Comparison of ENCODE assay signal across 11 mouse cellular contexts in the genomic region with DNA sequence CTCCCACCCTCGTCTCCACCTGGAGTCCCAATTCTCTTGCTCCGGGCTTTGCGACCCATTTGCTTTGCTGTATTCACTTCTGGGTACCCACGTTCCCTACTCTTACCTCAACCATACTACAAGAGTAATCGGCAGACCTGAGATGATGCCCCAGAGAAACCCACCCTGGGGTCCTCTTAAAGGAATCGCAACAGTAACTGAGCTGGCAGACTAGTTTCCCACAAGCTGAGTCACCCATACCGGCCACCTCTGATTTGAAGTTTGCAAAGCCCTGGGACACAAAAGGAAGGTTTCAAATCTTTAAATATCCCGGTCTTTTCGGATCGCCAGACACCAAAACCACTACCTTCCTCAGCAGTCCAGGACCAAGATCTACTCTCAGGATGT. TPM values are rescaled to one million over a fixed set of nuclear protein-coding genes. Genes with fewer than 3 reads are reported as not detected.
DNase-seq lines count a peak whose midpoint lies in the region; ATAC-seq and TF ChIP-seq lines count a peak whose summit lies in the region.
"Had no signal": no experiment of that assay in that cellular context is flagged by ENCODE, and none has a peak within 500 bp of the region (broad histone marks: within the 10 kb centered on the region; RNA-seq: fewer than 3 reads in every experiment).

No protein-coding gene starts in this region.

- no peaks in the 10 kb centered on the region for H3K36me3 ChIP-seq in liver, embryonic 11.5 days (ENCODE audit: control insufficient read depth, insufficient read depth, low read length)
- H3K36me3 ChIP-seq in forebrain, embryonic 14.5 days (ENCODE audit: control insufficient read depth, insufficient read depth, low read length) = no peaks in the 10 kb centered on the region
- no peaks in the 10 kb centered on the region for H3K36me3 ChIP-seq in limb, embryonic 13.5 days

- no peak for DNase-seq in liver, embryonic 11.5 days (ENCODE audit: low spot score)
- no peak for DNase-seq in liver
- DNase-seq in forebrain, embryonic 14.5 days (ENCODE audit: low spot score) = no peak
- DNase-seq in left cerebral cortex, postnatal 36 days (ENCODE audit: low spot score in 2 of 2) = no peak
- no peak for DNase-seq in spleen, adult 18-20 months
- no peak for DNase-seq in kidney, adult 11 months

- no peak overlapping the region for H3K9ac ChIP-seq in liver, embryonic 11.5 days (ENCODE audit: low read depth, low read length)
- no peak overlapping the region for H3K9ac ChIP-seq in forebrain, embryonic 14.5 days (ENCODE audit: low read length)
- peak overlapping the region; percentile 27; the same call in 1 of the 2 replicates for H3K9ac ChIP-seq in limb, embryonic 13.5 days

- TF ChIP-seq POLR2A in olfactory bulb, adult 2 months (IDR thresholded peaks at IDR 0.05; ENCODE audit: insufficient read depth, low read depth, low read length) = no peak

- peaks cover 90% of the 10 kb centered on the region for H3K27me3 ChIP-seq in liver, embryonic 11.5 days (replicated peaks; ENCODE audit: control insufficient read depth, insufficient read depth, low read length)
- H3K27me3 ChIP-seq in forebrain, embryonic 14.5 days (replicated peaks; ENCODE audit: control insufficient read depth, insufficient read depth, low read length) = peaks cover 93% of the 10 kb centered on the region
- H3K27me3 ChIP-seq in limb, embryonic 13.5 days = peaks cover 94% of the 10 kb centered on the region

- no peak overlapping the region for H3K27ac ChIP-seq in liver, embryonic 11.5 days (ENCODE audit: low read depth, low read length)
- H3K27ac ChIP-seq in forebrain, embryonic 14.5 days (ENCODE audit: low read depth, low read length) = no peak overlapping the region
- H3K27ac ChIP-seq in limb, embryonic 13.5 days = no peak overlapping the region
- no peak overlapping the region for H3K27ac ChIP-seq in olfactory bulb, adult 2 months (ENCODE audit: insufficient read depth, low read depth, low read length)

- WGBS in liver, embryonic 11.5 days = 2% methylated on average over 10 of the region's 10 CpGs
- WGBS in forebrain, embryonic 14.5 days = under 1% methylated on average over 10 of the region's 10 CpGs
- under 1% methylated on average over 10 of the region's 10 CpGs for WGBS in limb, embryonic 13.5 days
- 2% methylated on average over 10 of the region's 10 CpGs for WGBS in olfactory bulb, adult 2 months

- no peaks in the 10 kb centered on the region for H3K4me1 ChIP-seq in liver, embryonic 11.5 days (replicated peaks; ENCODE audit: control insufficient read depth, insufficient read depth, low read length)
- H3K4me1 ChIP-seq in forebrain, embryonic 14.5 days (ENCODE audit: control insufficient read depth, insufficient read depth, low read length) = peaks cover 3% of the 10 kb centered on the region; the same call in 1 of the 2 replicates
- H3K4me1 ChIP-seq in limb, embryonic 13.5 days = peaks cover 21% of the 10 kb centered on the region
- H3K4me1 ChIP-seq in olfactory bulb, adult 2 months (ENCODE audit: control insufficient read depth, insufficient read depth, low read length) = peaks cover 10% of the 10 kb centered on the region

- intact Hi-C loops in left cerebral cortex, postnatal 36 days (cut with DNase I) = loop anchor here (5.0 to 10.0 kb wide), 3 partner anchors 78 to 925 kb away; partner anchors contain the start of gene Nkx2-1

- no peak for TF ChIP-seq CTCF in olfactory bulb, adult 2 months (IDR thresholded peaks at IDR 0.05; ENCODE audit: insufficient read depth, low read depth, low read length)

- H3K4me2 ChIP-seq in liver, embryonic 11.5 days = peak overlapping the region; percentile 45
- H3K4me2 ChIP-seq in forebrain, embryonic 14.5 days (ENCODE audit: low read length) = peak overlapping the region; percentile 48
- H3K4me2 ChIP-seq in limb, embryonic 13.5 days (replicated peaks) = peak overlapping the region; percentile 74

- no peak overlapping the region for H3K4me3 ChIP-seq in liver, embryonic 11.5 days (ENCODE audit: low read depth, low read length)
- H3K4me3 ChIP-seq in forebrain, embryonic 14.5 days (ENCODE audit: low read depth, low read length) = peak overlapping the region; percentile 22
- H3K4me3 ChIP-seq in limb, embryonic 13.5 days = peak overlapping the region; percentile 43
- peak overlapping the region; percentile 12; the same call in 1 of the 2 replicates for H3K4me3 ChIP-seq in olfactory bulb, adult 2 months (ENCODE audit: insufficient read depth, low read depth, low read length)

- H3K9me3 ChIP-seq in liver, embryonic 11.5 days (ENCODE audit: control insufficient read depth, low read length) = no peaks in the 10 kb centered on the region
- no peaks in the 10 kb centered on the region for H3K9me3 ChIP-seq in forebrain, embryonic 14.5 days (replicated peaks; ENCODE audit: control insufficient read depth, low read length)
- no peaks in the 10 kb centered on the region for H3K9me3 ChIP-seq in limb, embryonic 13.5 days

- ATAC-seq in liver, embryonic 11.5 days (replicated peaks; ENCODE audit: low FRiP score) = no peak
- ATAC-seq in forebrain, embryonic 14.5 days = peak; percentile 7; the same call in 1 of the 2 replicates
- no peak for ATAC-seq in limb, embryonic 13.5 days (ENCODE audit: low FRiP score, low read depth)

RNA-seq across cellular contexts. Expression of gene Nkx2-9, which starts 0.7 kb away (rescaled TPM):
- not detected in 2 replicates for polyA plus RNA-seq in liver, embryonic 11.5 days (2014; fragmentation: Nextera tagmentation; extraction: Ambion mirVana)
- polyA plus RNA-seq in forebrain, embryonic 14.5 days (2014; fragmentation: Nextera tagmentation; extraction: Ambion mirVana) = not detected in 2 replicates
- not detected in 2 replicates for polyA plus RNA-seq in limb, embryonic 13.5 days (2015; fragmentation: Nextera tagmentation; extraction: Ambion mirVana)
- polyA plus RNA-seq in olfactory bulb, adult 2 months (2012; ENCODE audit: insufficient read depth, insufficient read length, low replicate concordance, missing spikeins) = not detected in 2 replicates
- total RNA-seq in left cerebral cortex, postnatal 36 days (2021) = not detected
- total RNA-seq: hematopoietic stem cell, adult 5-6 weeks; left cerebral cortex, postnatal 10 days; MEL had no signal
